Mouse (Mus musculus) midbrain, postnatal 0 days (tissue): ENCODE results near the gene Ddx19a. TPM values are rescaled to one million over a fixed set of nuclear protein-coding genes. Genes with fewer than 3 reads are reported as not detected.
"Not testable (repeated sequence)": the region's sequence is repeated elsewhere in the genome, so short reads cannot be mapped to it uniquely, and the experiment has no call there.

ENCODE experiments used
- ATAC-seq: fragments of 200-750 bp; cut with Nextera tagmentation; 2 replicates; pipeline ENCODE4 v1.8.0; 2017; ENCODE audit warnings: moderate number of reproducible peaks, mild to moderate bottlenecking, moderate TSS enrichment, moderate library complexity; ENCODE audit not compliant: low FRiP score
- DNase-seq: peaks from one replicate; pipeline ENCODE4 v3.0.0-alpha.2; 2015; ENCODE audit warnings: low spot score
- H3K27ac ChIP-seq: fragments of 300-500 bp; sonication (generic); 2 replicates; pipeline ENCODE4 v1.5.1; 2014; ENCODE audit warnings: low read depth, mild to moderate bottlenecking, low read length, mixed read lengths
- H3K27me3 ChIP-seq: fragments of 300-500 bp; sonication (generic); 2 replicates; pipeline ENCODE4 v1.6.1; 2014; ENCODE audit warnings: low read length, control low read depth, mixed read lengths; ENCODE audit not compliant: insufficient read depth
- H3K36me3 ChIP-seq: fragments of 300-500 bp; sonication (generic); 2 replicates; pipeline ENCODE4 v1.6.1; 2014; ENCODE audit warnings: low read length, control low read depth, mixed read lengths; ENCODE audit not compliant: insufficient read depth
- H3K4me1 ChIP-seq: fragments of 300-500 bp; sonication (generic); 2 replicates; pipeline ENCODE4 v1.6.1; 2014; ENCODE audit warnings: mild to moderate bottlenecking, control low read depth, antibody characterized with exemption, low read length, mixed read lengths; ENCODE audit not compliant: insufficient read depth
- H3K4me2 ChIP-seq: fragments of 300-500 bp; sonication (generic); 2 replicates; pipeline ENCODE4 v1.6.1; 2014; ENCODE audit warnings: low read depth, mild to moderate bottlenecking, low read length, mixed read lengths; ENCODE audit not compliant: poor library complexity, severe bottlenecking
- H3K4me3 ChIP-seq: fragments of 300-500 bp; sonication (generic); 2 replicates; pipeline ENCODE4 v1.5.1; 2014; ENCODE audit warnings: low read depth, mild to moderate bottlenecking, low read length, moderate library complexity
- H3K9ac ChIP-seq: fragments of 300-500 bp; sonication (generic); replicated peaks from 2 replicates; pipeline ENCODE4 v1.6.1; 2014; ENCODE audit warnings: mild to moderate bottlenecking, low read length, moderate library complexity, mixed read lengths; ENCODE audit not compliant: poor library complexity, severe bottlenecking
- H3K9me3 ChIP-seq: fragments of 300-500 bp; sonication (generic); 2 replicates; pipeline ENCODE4 v1.6.1; 2016; ENCODE audit warnings: low read length, control low read depth
- CTCF ChIP-seq: IDR thresholded peaks from 2 replicates; pipeline ENCODE4 v1.5.1; 2016; ENCODE audit warnings: antibody characterized with exemption, mild to moderate bottlenecking
- WGBS: fragments of 180-500 bp; shearing (Covaris S2); extraction: QIAGEN DNeasy Blood & Tissue Kit; methylation state at CpG from one replicate; pipeline ENCODE4 v1.1.7; 2014; 5-methylcytosine and 5-hydroxymethylcytosine counted together
- polyA plus RNA-seq: library from polyadenylated mRNA; unstranded; fragments of >200 nt; fragmentation: Nextera tagmentation; extraction: Ambion mirVana; gene quantifications from 2 replicates; pipeline ENCODE4 v1.2.1, GENCODE M21; 2015
- total RNA-seq: library from RNA; depleted of rRNA; stranded (reverse); fragments of >200 nt; gene quantifications from 2 replicates; pipeline ENCODE4 v1.2.3, GENCODE M21; 2014

Ddx19a gene
- total and polyA plus RNA-seq, 2 experiments from 2014 or later = 13.4 to 31.6 TPM

- Histone ChIP-seq H3K4me1 (no peaks in the 10 kb centered on the region), H3K9ac (no peak overlapping the region), H3K36me3 (peaks cover 3% of the 10 kb centered on the region; the same call in 1 of the 2 replicates), H3K4me3 (no peak overlapping the region), H3K27ac (no peak overlapping the region), H3K4me2 (no peak overlapping the region), H3K27me3 (no peaks in the 10 kb centered on the region), H3K9me3 (no peaks in the 10 kb centered on the region)
- peak; percentile 48 for DNase-seq
- no peak for TF ChIP-seq CTCF
- WGBS = 67% methylated on average over 6 of the region's 6 CpGs
- no peak for ATAC-seq
Measured at GRCm38 (mm10) chr8:110938882-110939589, 58.6 kb downstream of the Ddx19a start.

- H3K36me3 ChIP-seq = 0 out of 2 replicates have a peak, but pooled peaks cover 2% of the 10 kb centered on the region
- ATAC-seq = no peak
- H3K4me3 ChIP-seq = no peak overlapping the region
- no peaks in the 10 kb centered on the region for H3K9me3 ChIP-seq
- no peak overlapping the region for H3K9ac ChIP-seq
- no peak overlapping the region for H3K27ac ChIP-seq
- WGBS = 92% methylated on average over 12 of the region's 12 CpGs
- no peak for DNase-seq
- H3K4me1 ChIP-seq = no peaks in the 10 kb centered on the region
- H3K27me3 ChIP-seq = no peaks in the 10 kb centered on the region
- H3K4me2 ChIP-seq = no peak overlapping the region
- no peak for TF ChIP-seq CTCF
Measured at GRCm38 (mm10) chr8:110936217-110936616, 61.4 kb downstream of the Ddx19a start.

GRCm38 (mm10) chr8:110933272-110933671, 64.3 kb downstream of the Ddx19a start:
- H3K4me3 ChIP-seq = no peak overlapping the region
- no peaks in the 10 kb centered on the region for H3K9me3 ChIP-seq
- DNase-seq (no peak), ATAC-seq (no peak)
- no peak overlapping the region for H3K9ac ChIP-seq
- H3K27me3 ChIP-seq = no peaks in the 10 kb centered on the region
- H3K27ac ChIP-seq = no peak overlapping the region
- TF ChIP-seq CTCF = no peak
- no peak overlapping the region for H3K4me2 ChIP-seq
- WGBS = 96% methylated on average over 2 of the region's 2 CpGs
- H3K4me1 ChIP-seq = no peaks in the 10 kb centered on the region
- 0 out of 2 replicates have a peak, but pooled peaks cover 2% of the 10 kb centered on the region for H3K36me3 ChIP-seq

GRCm38 (mm10) chr8:110932444-110932843, 65.2 kb downstream of the Ddx19a start:
- DNase-seq (no peak), ATAC-seq (no peak)
- no peak overlapping the region for H3K4me3 ChIP-seq
- no peak overlapping the region for H3K27ac ChIP-seq
- H3K9ac ChIP-seq = no peak overlapping the region
- H3K4me2 ChIP-seq = no peak overlapping the region
- H3K27me3 ChIP-seq = no peaks in the 10 kb centered on the region
- TF ChIP-seq CTCF = no peak
- H3K36me3 ChIP-seq = 0 out of 2 replicates have a peak, but pooled peaks cover 2% of the 10 kb centered on the region
- H3K9me3 ChIP-seq = no peaks in the 10 kb centered on the region
- 83% methylated on average over 3 of the region's 3 CpGs for WGBS
- H3K4me1 ChIP-seq = no peaks in the 10 kb centered on the region

- Histone ChIP-seq H3K27me3 (no peaks in the 10 kb centered on the region), H3K9ac (no peak overlapping the region), H3K4me1 (no peaks in the 10 kb centered on the region), H3K4me2 (no peak overlapping the region), H3K27ac (no peak overlapping the region), H3K9me3 (no peaks in the 10 kb centered on the region), H3K4me3 (no peak overlapping the region), H3K36me3 (0 out of 2 replicates have a peak, but pooled peaks cover 2% of the 10 kb centered on the region)
- no peak for ATAC-seq
- TF ChIP-seq CTCF = no peak
- 74% methylated on average over 12 of the region's 12 CpGs for WGBS
- DNase-seq = no peak
Measured at GRCm38 (mm10) chr8:110931176-110931939, 66.2 kb downstream of the Ddx19a start.

- not testable (repeated sequence) for H3K9me3 ChIP-seq, H3K4me2 ChIP-seq, ATAC-seq, H3K27me3 ChIP-seq, H3K27ac ChIP-seq, DNase-seq, H3K4me3 ChIP-seq, H3K4me1 ChIP-seq, H3K9ac ChIP-seq, H3K36me3 ChIP-seq
- WGBS = 98% methylated on average over 5 of the region's 8 CpGs
Measured at GRCm38 (mm10) chr8:110929672-110930071, 67.9 kb downstream of the Ddx19a start.
